Mouse (Mus musculus) C3H10T1/2 (cell line): ENCODE measurements around the gene Nr2f1. TPM values are rescaled to one million over a fixed set of nuclear protein-coding genes. Genes with fewer than 3 reads are reported as not detected.

Experiments used
- polyA plus RNA-seq, 2 experiments: library from polyadenylated mRNA; unstranded; fragments of >200 nt; fragmentation: generic; extraction: Trizol; gene quantifications; one replicate each; pipeline ENCODE4 v1.2.1; 2012; ENCODE audit warnings: missing spikeins in 2 of 2

Nr2f1 gene
- polyA plus RNA-seq: 10 to 100 TPM in 1 of 2 experiments, 1 to 10 TPM in 1; 7.7 to 94.9 TPM

DNA sequence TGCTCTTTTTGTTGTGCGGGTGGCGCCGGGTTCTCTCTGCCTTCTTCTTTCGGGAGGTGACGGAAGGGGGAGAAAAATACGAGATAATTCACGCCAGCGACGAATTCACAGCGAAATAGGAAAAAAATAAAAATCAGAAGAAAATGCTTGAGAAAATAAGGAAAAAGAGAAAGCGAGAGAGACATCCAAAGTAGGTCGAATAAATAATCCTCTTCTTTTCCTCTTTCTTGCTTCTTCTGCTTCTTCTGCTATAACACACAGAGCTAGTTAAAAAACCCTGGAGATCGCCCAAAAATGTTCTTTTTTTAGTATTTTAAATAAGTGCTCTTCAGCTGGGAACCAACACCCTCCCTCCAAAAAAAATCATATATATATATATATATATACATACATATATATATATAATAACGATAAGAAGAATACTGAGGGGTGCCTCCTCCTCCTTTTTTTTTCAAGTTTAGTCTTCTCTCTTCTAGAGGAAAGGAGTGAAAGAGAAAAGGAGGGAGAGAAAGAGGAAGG, at the start of gene Nr2f1:
Nr2f1 (minus strand) TSS at position 116 of the 519 bp plus-strand sequence.

Other genes with a start within 250 kb of the Nr2f1 start
- under 1 TPM in 1 of 2 experiments, not detected in 1; 0.35 TPM for gene Pou5f2, start 174.9 kb downstream of the Nr2f1 start, polyA plus RNA-seq